Mouse (Mus musculus) liver, embryonic 14 days (tissue): Measurements from ENCODE around the gene Iars. TPM values are rescaled to one million over a fixed set of nuclear protein-coding genes. Genes with fewer than 3 reads are reported as not detected.

Source experiments
- polyA plus RNA-seq: library from polyadenylated mRNA; depleted of rRNA; stranded (reverse); fragments of >200 nt; gene quantifications from 2 replicates; pipeline ENCODE4 v1.2.3, GENCODE M21; 2012; rRNA removed

The Iars gene
- 38.1 and 38.5 TPM in 2 replicates for polyA plus RNA-seq

DNA sequence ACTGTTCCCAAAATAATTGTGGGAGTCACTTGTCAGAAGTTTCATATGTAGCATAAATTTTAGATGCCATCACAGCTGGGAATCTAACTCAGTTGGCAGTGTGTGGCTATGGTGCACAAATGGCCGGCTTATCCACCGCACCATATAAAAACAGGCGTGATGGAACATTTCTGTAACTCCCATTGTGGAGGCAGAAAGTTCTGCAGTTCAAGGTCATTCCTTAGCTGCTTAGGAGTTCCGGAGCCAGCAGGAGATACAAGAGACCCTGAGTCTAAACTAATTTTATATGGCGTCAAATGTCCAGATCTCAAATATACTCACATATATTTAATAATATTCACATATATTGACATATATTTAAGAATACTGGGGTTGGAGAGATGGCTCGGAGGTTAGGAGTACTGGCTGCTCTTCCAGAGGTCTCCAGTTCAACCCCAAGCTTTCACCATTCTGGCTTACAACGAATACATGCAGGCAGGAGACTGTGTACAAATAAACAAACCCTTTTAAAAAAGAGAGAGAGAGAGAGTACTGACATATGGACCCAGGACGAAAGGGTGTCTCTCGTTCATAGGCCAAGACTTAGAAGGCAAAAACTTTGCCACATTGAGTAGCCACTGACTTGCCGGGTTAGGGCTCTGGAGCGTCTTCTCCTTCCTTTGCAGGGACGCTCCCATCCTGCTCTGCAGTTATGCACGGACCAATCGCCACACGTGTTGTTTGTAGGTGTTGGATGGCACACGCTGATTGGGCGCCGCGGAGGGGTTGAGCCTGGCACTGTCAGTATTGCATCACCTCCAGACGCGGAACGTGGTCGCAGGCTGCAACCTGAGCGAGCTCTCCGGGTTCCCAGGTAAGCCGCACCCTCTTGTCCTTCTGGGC, at the start of gene Iars:
Iars (plus strand) TSS at position 750 of the 882 bp plus-strand sequence.

DNA sequence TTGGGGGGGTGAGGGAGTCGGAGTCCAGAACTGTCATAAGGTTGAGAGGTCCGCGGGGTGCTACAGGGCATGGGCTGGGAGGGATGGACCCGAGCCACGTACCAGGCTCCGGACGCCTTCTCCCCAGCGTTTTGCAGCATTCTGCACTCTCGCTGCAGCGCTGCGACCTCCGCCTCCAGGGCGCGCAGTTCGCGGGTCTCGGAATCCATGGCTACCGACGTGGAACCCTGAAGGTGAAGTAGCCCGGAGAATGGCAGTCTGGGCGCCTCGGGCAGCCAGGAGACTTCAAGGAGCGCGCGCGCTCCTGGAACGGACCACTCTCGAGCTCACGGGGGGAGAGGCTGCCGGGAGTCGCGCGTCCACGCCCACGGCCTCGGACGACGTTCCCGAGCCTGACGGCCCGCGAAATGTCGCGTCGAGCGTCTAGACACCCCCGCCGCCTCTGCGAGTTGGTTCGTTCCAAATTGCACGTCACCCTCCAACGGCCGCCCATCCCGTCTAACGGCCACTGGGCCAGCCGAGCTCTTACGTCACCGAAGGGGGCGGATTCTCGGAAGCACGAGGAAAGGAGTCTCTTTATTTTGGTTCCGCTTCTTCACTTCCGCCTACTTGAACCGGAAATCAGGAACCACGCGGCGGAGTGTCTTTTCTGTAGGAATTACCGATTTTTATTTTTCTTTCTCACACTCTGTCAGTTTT, 29.3 kb upstream of the Iars start, which contains the start of the genes Cenpp and Nol8:
Cenpp (minus strand) TSS at position 305 of the 699 bp plus-strand sequence.
Nol8 (plus strand) TSS at position 598 of the 699 bp plus-strand sequence.

Other genes starting within 250 kb of the Iars start
- gene Tes3-ps, start 188.8 kb upstream of the Iars start, polyA plus RNA-seq, result 0.11 and 0.14 TPM in 2 replicates
- 0.16 and 0.18 TPM in 2 replicates for gene Ecm2, start 177.3 kb upstream of the Iars start, polyA plus RNA-seq
- 0.07 and 1.0 TPM in 2 replicates for gene Aspn, start 137.7 kb upstream of the Iars start, polyA plus RNA-seq
- not detected in 2 replicates for gene Omd, start 99.6 kb upstream of the Iars start, polyA plus RNA-seq
- 0.50 and 1.5 TPM in 2 replicates for gene Ogn, start 74.1 kb upstream of the Iars start, polyA plus RNA-seq
- gene Cenpp, start 29.3 kb upstream of the Iars start, polyA plus RNA-seq, result 10.9 and 13.0 TPM in 2 replicates
- 6.2 and 6.3 TPM in 2 replicates for gene Nol8, start 29.0 kb upstream of the Iars start, polyA plus RNA-seq
- not detected in 2 replicates for gene Gm30302, start 116.9 kb downstream of the Iars start, polyA plus RNA-seq